Mouse (Mus musculus): ENCODE measurements around the gene Slc2a2. TPM values are rescaled to one million over a fixed set of nuclear protein-coding genes. Genes with fewer than 3 reads are reported as not detected.

The Slc2a2 gene
- polyA plus RNA-seq, 1 experiment from 2014 or later = 135 TPM

DNA sequence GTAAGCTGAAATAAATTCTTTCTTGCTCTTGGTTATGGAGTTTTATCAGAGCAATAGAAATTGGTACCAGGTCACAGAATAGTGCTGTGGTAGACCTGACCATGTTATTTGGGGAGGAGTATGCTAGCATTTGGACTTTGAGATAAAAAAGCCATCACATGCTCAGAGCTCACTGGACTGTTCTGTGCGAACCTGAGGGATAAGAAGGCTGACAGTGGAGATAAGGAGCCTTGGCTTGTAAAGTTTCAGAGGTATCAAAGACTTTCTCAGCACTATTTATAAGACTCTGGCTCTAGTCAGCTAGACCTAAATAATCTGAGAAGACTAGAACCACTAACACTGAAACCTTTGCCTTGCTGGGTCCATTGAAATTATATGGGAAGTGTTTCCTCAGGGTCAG is 78.3 kb downstream of the Slc2a2 start:
- Histone ChIP-seq H3K4me3 (ENCODE audit: low read depth, low read length) (peak overlapping the region; percentile 2; the same call in 1 of the 2 replicates), H3K27ac (ENCODE audit: low read depth) (peak overlapping the region; percentile 85), H3K9me3 (ENCODE audit: low read length) (no peaks in the 10 kb centered on the region), H3K4me1 (ENCODE audit: insufficient read depth) (peaks cover 16% of the 10 kb centered on the region), H3K27me3 (ENCODE audit: insufficient read depth, low read length) (no peaks in the 10 kb centered on the region), H3K36me3 (replicated peaks; ENCODE audit: insufficient read depth, low read length) (no peaks in the 10 kb centered on the region), H3K9ac (replicated peaks) (0 out of 2 replicates have a peak overlapping the region, but pooled peaks have one; percentile 39), H3K4me2 (ENCODE audit: low read depth, low read length) (peak overlapping the region; percentile 53)
- 41% methylated on average over 1 of the region's 1 CpGs for WGBS (ENCODE audit: insufficient replicate concordance)
- TF ChIP-seq EP300 (IDR thresholded peaks at IDR 0.05; ENCODE audit: low read depth) = peak; percentile 88
- TF ChIP-seq CTCF (IDR thresholded peaks at IDR 0.05; ENCODE audit: low read depth) = no peak
- DNase-seq (peak; percentile 22), ATAC-seq (peak; percentile 92)

DNA sequence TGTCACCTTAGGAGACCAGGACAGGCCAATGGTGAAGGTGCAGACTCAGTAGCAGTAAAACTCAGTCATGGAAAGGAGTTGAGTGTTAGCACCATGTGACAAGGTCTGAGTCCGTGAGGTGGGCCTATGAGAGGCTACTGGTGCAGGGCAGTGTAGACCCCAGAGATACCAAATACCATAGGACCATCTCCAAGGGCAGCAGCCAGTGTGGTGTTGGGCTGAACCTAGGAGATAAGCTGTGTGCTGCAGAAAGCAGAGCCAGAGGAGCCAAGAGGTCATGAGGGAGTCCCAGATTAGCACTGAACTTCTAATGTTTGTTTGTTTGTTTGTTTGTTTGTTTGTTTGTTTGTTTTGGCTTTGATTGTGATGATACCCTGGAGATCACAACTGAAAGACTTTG is 78.8 kb downstream of the Slc2a2 start:
- H3K9me3 ChIP-seq (ENCODE audit: low read length) = no peaks in the 10 kb centered on the region
- H3K27ac ChIP-seq (ENCODE audit: low read depth) = peak overlapping the region; percentile 85
- H3K4me3 ChIP-seq (ENCODE audit: low read depth, low read length) = no peak overlapping the region
- ATAC-seq (peak; percentile 60), DNase-seq (peak; percentile 30)
- peak overlapping the region; percentile 53 for H3K4me2 ChIP-seq (ENCODE audit: low read depth, low read length)
- H3K27me3 ChIP-seq (ENCODE audit: insufficient read depth, low read length) = no peaks in the 10 kb centered on the region
- TF ChIP-seq EP300 (IDR thresholded peaks at IDR 0.05; ENCODE audit: low read depth) (peak; percentile 63; the same call in 1 of the 2 replicates), CTCF (IDR thresholded peaks at IDR 0.05; ENCODE audit: low read depth) (no peak)
- H3K9ac ChIP-seq (replicated peaks) = 0 out of 2 replicates have a peak overlapping the region, but pooled peaks have one; percentile 39
- H3K4me1 ChIP-seq (ENCODE audit: insufficient read depth) = peaks cover 19% of the 10 kb centered on the region
- H3K36me3 ChIP-seq (replicated peaks; ENCODE audit: insufficient read depth, low read length) = no peaks in the 10 kb centered on the region
- 52% methylated on average over 1 of the region's 1 CpGs for WGBS (ENCODE audit: insufficient replicate concordance)

DNA sequence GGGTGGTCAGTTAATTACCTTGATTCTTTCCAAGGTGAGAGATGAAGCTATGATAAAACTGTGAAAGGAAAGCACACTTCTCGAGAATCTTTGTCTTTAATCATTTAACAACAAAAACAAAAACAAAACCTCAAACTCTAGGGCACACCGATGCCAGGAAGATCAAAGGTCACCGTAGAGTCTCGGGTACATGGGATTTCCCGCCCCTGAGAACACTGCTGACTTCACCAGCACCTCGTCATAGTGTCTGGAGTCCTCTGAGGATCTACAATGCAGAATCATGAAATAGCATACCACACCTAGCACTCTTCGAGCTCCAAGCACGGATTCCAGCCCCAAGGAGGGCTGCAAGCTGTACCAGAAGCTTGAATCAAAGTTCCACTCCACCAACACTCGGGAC is 82.8 kb downstream of the Slc2a2 start:
- Histone ChIP-seq H3K36me3 (replicated peaks; ENCODE audit: insufficient read depth, low read length) (no peaks in the 10 kb centered on the region), H3K9me3 (ENCODE audit: low read length) (no peaks in the 10 kb centered on the region), H3K4me2 (ENCODE audit: low read depth, low read length) (no peak overlapping the region), H3K27me3 (ENCODE audit: insufficient read depth, low read length) (no peaks in the 10 kb centered on the region), H3K27ac (ENCODE audit: low read depth) (no peak overlapping the region), H3K4me3 (ENCODE audit: low read depth, low read length) (no peak overlapping the region), H3K9ac (replicated peaks) (no peak overlapping the region), H3K4me1 (ENCODE audit: insufficient read depth) (peaks cover 17% of the 10 kb centered on the region)
- ATAC-seq (no peak), DNase-seq (no peak)
- 71% methylated on average over 9 of the region's 9 CpGs for WGBS (ENCODE audit: insufficient replicate concordance)
- TF ChIP-seq EP300 (IDR thresholded peaks at IDR 0.05; ENCODE audit: low read depth) = no peak
- TF ChIP-seq CTCF (IDR thresholded peaks at IDR 0.05; ENCODE audit: low read depth) = no peak

Other genes with a start within 250 kb of the Slc2a2 start
- 1.3 and 1.4 TPM in 2 replicates for gene Eif5a2, start 83.4 kb downstream of the Slc2a2 start, polyA plus RNA-seq (2015; fragmentation: Nextera tagmentation; extraction: Ambion mirVana)
- 247 and 263 TPM in 2 replicates for gene Rpl22l1, start 107.5 kb downstream of the Slc2a2 start, polyA plus RNA-seq (2015; fragmentation: Nextera tagmentation; extraction: Ambion mirVana)
- not detected in 2 replicates for gene Gm1527, start 194.7 kb downstream of the Slc2a2 start, polyA plus RNA-seq (2015; fragmentation: Nextera tagmentation; extraction: Ambion mirVana)